Mouse (Mus musculus): ENCODE measurements around the gene Efcab5. TPM values are rescaled to one million over a fixed set of nuclear protein-coding genes. Genes with fewer than 3 reads are reported as not detected.
"Not testable (repeated sequence)": the region's sequence is repeated elsewhere in the genome, so short reads cannot be mapped to it uniquely, and the experiment has no call there.

Efcab5 gene
- polyA plus RNA-seq, 1 experiment from 2014 or later, result 0.37 TPM

- Histone ChIP-seq H3K4me3 (replicated peaks; ENCODE audit: low read length) (no peak overlapping the region), H3K9ac (ENCODE audit: low read length) (no peak overlapping the region), H3K9me3 (replicated peaks; ENCODE audit: control insufficient read depth, low read length) (no peaks in the 10 kb centered on the region), H3K27ac (ENCODE audit: low read length) (no peak overlapping the region), H3K4me2 (ENCODE audit: low read depth, low read length) (no peak overlapping the region), H3K4me1 (ENCODE audit: control insufficient read depth, insufficient read depth, low read length) (no peaks in the 10 kb centered on the region), H3K27me3 (ENCODE audit: control insufficient read depth, insufficient read depth, low read length) (no peaks in the 10 kb centered on the region), H3K36me3 (ENCODE audit: control insufficient read depth, insufficient read depth, low read length) (no peaks in the 10 kb centered on the region)
- 88% methylated on average over 3 of the region's 3 CpGs for WGBS
- ATAC-seq (ENCODE audit: insufficient read depth, low FRiP score), result no peak
Measured at GRCm38 (mm10) chr11:77128562-77128961, 60.2 kb downstream of the Efcab5 start.

- no peak overlapping the region for H3K4me3 ChIP-seq (replicated peaks; ENCODE audit: low read length)
- no peak overlapping the region for H3K9ac ChIP-seq (ENCODE audit: low read length)
- 75% methylated on average over 6 of the region's 6 CpGs for WGBS
- no peak overlapping the region for H3K27ac ChIP-seq (ENCODE audit: low read length)
- H3K4me1 ChIP-seq (ENCODE audit: control insufficient read depth, insufficient read depth, low read length), result no peaks in the 10 kb centered on the region
- no peaks in the 10 kb centered on the region for H3K27me3 ChIP-seq (ENCODE audit: control insufficient read depth, insufficient read depth, low read length)
- H3K4me2 ChIP-seq (ENCODE audit: low read depth, low read length), result no peak overlapping the region
- no peaks in the 10 kb centered on the region for H3K9me3 ChIP-seq (replicated peaks; ENCODE audit: control insufficient read depth, low read length)
- ATAC-seq (ENCODE audit: insufficient read depth, low FRiP score), result no peak
- no peaks in the 10 kb centered on the region for H3K36me3 ChIP-seq (ENCODE audit: control insufficient read depth, insufficient read depth, low read length)
Measured at GRCm38 (mm10) chr11:77111141-77111540, 77.6 kb downstream of the Efcab5 start.

- H3K9me3 ChIP-seq (replicated peaks; ENCODE audit: control insufficient read depth, low read length), result no peaks in the 10 kb centered on the region
- H3K4me1 ChIP-seq (ENCODE audit: control insufficient read depth, insufficient read depth, low read length), result no peaks in the 10 kb centered on the region
- H3K27ac ChIP-seq (ENCODE audit: low read length), result no peak overlapping the region
- no peak overlapping the region for H3K9ac ChIP-seq (ENCODE audit: low read length)
- no peak overlapping the region for H3K4me3 ChIP-seq (replicated peaks; ENCODE audit: low read length)
- no peak overlapping the region for H3K4me2 ChIP-seq (ENCODE audit: low read depth, low read length)
- H3K27me3 ChIP-seq (ENCODE audit: control insufficient read depth, insufficient read depth, low read length), result no peaks in the 10 kb centered on the region
- no peaks in the 10 kb centered on the region for H3K36me3 ChIP-seq (ENCODE audit: control insufficient read depth, insufficient read depth, low read length)
- no peak for ATAC-seq (ENCODE audit: insufficient read depth, low FRiP score)
- whole genome bisulfite sequencing, result 86% methylated on average over 6 of the region's 6 CpGs
Measured at GRCm38 (mm10) chr11:77108442-77108841, 80.3 kb downstream of the Efcab5 start.

- H3K27ac ChIP-seq (ENCODE audit: low read length); H3K9me3 ChIP-seq (replicated peaks; ENCODE audit: control insufficient read depth, low read length); H3K27me3 ChIP-seq (ENCODE audit: control insufficient read depth, insufficient read depth, low read length); H3K36me3 ChIP-seq (ENCODE audit: control insufficient read depth, insufficient read depth, low read length); H3K4me3 ChIP-seq (replicated peaks; ENCODE audit: low read length); H3K4me2 ChIP-seq (ENCODE audit: low read depth, low read length); H3K9ac ChIP-seq (ENCODE audit: low read length); ATAC-seq (ENCODE audit: insufficient read depth, low FRiP score); H3K4me1 ChIP-seq (ENCODE audit: control insufficient read depth, insufficient read depth, low read length): not testable (repeated sequence)
- 83% methylated on average over 12 of the region's 12 CpGs for WGBS
Measured at GRCm38 (mm10) chr11:77107872-77108271, 80.9 kb downstream of the Efcab5 start.

GRCm38 (mm10) chr11:77106961-77107360 lies 81.8 kb downstream of the Efcab5 start:
- no peak overlapping the region for H3K4me3 ChIP-seq (replicated peaks; ENCODE audit: low read length)
- H3K9ac ChIP-seq (ENCODE audit: low read length), result no peak overlapping the region
- WGBS, result 89% methylated on average over 6 of the region's 6 CpGs
- no peaks in the 10 kb centered on the region for H3K9me3 ChIP-seq (replicated peaks; ENCODE audit: control insufficient read depth, low read length)
- ATAC-seq (ENCODE audit: insufficient read depth, low FRiP score), result no peak
- H3K27me3 ChIP-seq (ENCODE audit: control insufficient read depth, insufficient read depth, low read length), result no peaks in the 10 kb centered on the region
- no peak overlapping the region for H3K27ac ChIP-seq (ENCODE audit: low read length)
- no peaks in the 10 kb centered on the region for H3K4me1 ChIP-seq (ENCODE audit: control insufficient read depth, insufficient read depth, low read length)
- H3K36me3 ChIP-seq (ENCODE audit: control insufficient read depth, insufficient read depth, low read length), result no peaks in the 10 kb centered on the region
- H3K4me2 ChIP-seq (ENCODE audit: low read depth, low read length), result no peak overlapping the region

- ATAC-seq (ENCODE audit: insufficient read depth, low FRiP score), result no peak; the same call in 1 of the 2 replicates
- peaks cover 4% of the 10 kb centered on the region; the same call in 1 of the 2 replicates for H3K27me3 ChIP-seq (ENCODE audit: control insufficient read depth, insufficient read depth, low read length)
- no peaks in the 10 kb centered on the region for H3K4me1 ChIP-seq (ENCODE audit: control insufficient read depth, insufficient read depth, low read length)
- no peak overlapping the region for H3K4me3 ChIP-seq (replicated peaks; ENCODE audit: low read length)
- 15% methylated on average over 10 of the region's 10 CpGs for WGBS
- no peak overlapping the region for H3K4me2 ChIP-seq (ENCODE audit: low read depth, low read length)
- no peaks in the 10 kb centered on the region for H3K9me3 ChIP-seq (replicated peaks; ENCODE audit: control insufficient read depth, low read length)
- H3K27ac ChIP-seq (ENCODE audit: low read length), result no peak overlapping the region
- no peak overlapping the region for H3K9ac ChIP-seq (ENCODE audit: low read length)
- H3K36me3 ChIP-seq (ENCODE audit: control insufficient read depth, insufficient read depth, low read length), result no peaks in the 10 kb centered on the region
Measured at GRCm38 (mm10) chr11:77100137-77100937, 88.4 kb downstream of the Efcab5 start.

- Histone ChIP-seq H3K9ac (ENCODE audit: low read length) (no peak overlapping the region), H3K4me1 (ENCODE audit: control insufficient read depth, insufficient read depth, low read length) (0 out of 2 replicates have a peak, but pooled peaks cover 2% of the 10 kb centered on the region), H3K27me3 (ENCODE audit: control insufficient read depth, insufficient read depth, low read length) (peaks cover 4% of the 10 kb centered on the region; the same call in 1 of the 2 replicates), H3K4me3 (replicated peaks; ENCODE audit: low read length) (no peak overlapping the region), H3K4me2 (ENCODE audit: low read depth, low read length) (no peak overlapping the region), H3K36me3 (ENCODE audit: control insufficient read depth, insufficient read depth, low read length) (no peaks in the 10 kb centered on the region), H3K9me3 (replicated peaks; ENCODE audit: control insufficient read depth, low read length) (no peaks in the 10 kb centered on the region), H3K27ac (ENCODE audit: low read length) (no peak overlapping the region)
- WGBS, result 52% methylated on average over 19 of the region's 19 CpGs
- ATAC-seq (ENCODE audit: insufficient read depth, low FRiP score), result no peak
Measured at GRCm38 (mm10) chr11:77098332-77098972, 90.3 kb downstream of the Efcab5 start.

- Histone ChIP-seq H3K9me3 (replicated peaks; ENCODE audit: control insufficient read depth, low read length) (no peaks in the 10 kb centered on the region), H3K27me3 (ENCODE audit: control insufficient read depth, insufficient read depth, low read length) (peaks cover 4% of the 10 kb centered on the region; the same call in 1 of the 2 replicates), H3K4me2 (ENCODE audit: low read depth, low read length) (no peak overlapping the region), H3K36me3 (ENCODE audit: control insufficient read depth, insufficient read depth, low read length) (no peaks in the 10 kb centered on the region), H3K9ac (ENCODE audit: low read length) (no peak overlapping the region), H3K4me1 (ENCODE audit: control insufficient read depth, insufficient read depth, low read length) (0 out of 2 replicates have a peak, but pooled peaks cover 2% of the 10 kb centered on the region), H3K27ac (ENCODE audit: low read length) (no peak overlapping the region), H3K4me3 (replicated peaks; ENCODE audit: low read length) (no peak overlapping the region)
- no peak for ATAC-seq (ENCODE audit: insufficient read depth, low FRiP score)
- whole genome bisulfite sequencing, result 62% methylated on average over 7 of the region's 7 CpGs
Measured at GRCm38 (mm10) chr11:77096991-77097390, 91.8 kb downstream of the Efcab5 start.

- 64% methylated on average over 3 of the region's 3 CpGs for WGBS
- H3K9me3 ChIP-seq (replicated peaks; ENCODE audit: control insufficient read depth, low read length), result no peaks in the 10 kb centered on the region
- H3K4me3 ChIP-seq (replicated peaks; ENCODE audit: low read length), result no peak overlapping the region
- peaks cover 4% of the 10 kb centered on the region; the same call in 1 of the 2 replicates for H3K27me3 ChIP-seq (ENCODE audit: control insufficient read depth, insufficient read depth, low read length)
- H3K27ac ChIP-seq (ENCODE audit: low read length), result no peak overlapping the region
- H3K36me3 ChIP-seq (ENCODE audit: control insufficient read depth, insufficient read depth, low read length), result no peaks in the 10 kb centered on the region
- no peak overlapping the region for H3K4me2 ChIP-seq (ENCODE audit: low read depth, low read length)
- ATAC-seq (ENCODE audit: insufficient read depth, low FRiP score), result no peak
- H3K4me1 ChIP-seq (ENCODE audit: control insufficient read depth, insufficient read depth, low read length), result 0 out of 2 replicates have a peak, but pooled peaks cover 2% of the 10 kb centered on the region
- no peak overlapping the region for H3K9ac ChIP-seq (ENCODE audit: low read length)
Measured at GRCm38 (mm10) chr11:77096581-77096980, 92.2 kb downstream of the Efcab5 start.
